Mouse (Mus musculus) erythroblast, embryonic 14.5 days (primary cell): ENCODE results near the gene Gm17657.

ENCODE experiments used
- GATA1 ChIP-seq: IDR thresholded peaks from 2 replicates; pipeline ENCODE4 v1.6.1; 2012; ENCODE audit warnings: low read length, inconsistent platforms, mixed read lengths
- TAL1 ChIP-seq: IDR thresholded peaks from 3 replicates; pipeline ENCODE4 v1.6.1; 2012; ENCODE audit warnings: low read length, inconsistent platforms, mixed read lengths

DNA sequence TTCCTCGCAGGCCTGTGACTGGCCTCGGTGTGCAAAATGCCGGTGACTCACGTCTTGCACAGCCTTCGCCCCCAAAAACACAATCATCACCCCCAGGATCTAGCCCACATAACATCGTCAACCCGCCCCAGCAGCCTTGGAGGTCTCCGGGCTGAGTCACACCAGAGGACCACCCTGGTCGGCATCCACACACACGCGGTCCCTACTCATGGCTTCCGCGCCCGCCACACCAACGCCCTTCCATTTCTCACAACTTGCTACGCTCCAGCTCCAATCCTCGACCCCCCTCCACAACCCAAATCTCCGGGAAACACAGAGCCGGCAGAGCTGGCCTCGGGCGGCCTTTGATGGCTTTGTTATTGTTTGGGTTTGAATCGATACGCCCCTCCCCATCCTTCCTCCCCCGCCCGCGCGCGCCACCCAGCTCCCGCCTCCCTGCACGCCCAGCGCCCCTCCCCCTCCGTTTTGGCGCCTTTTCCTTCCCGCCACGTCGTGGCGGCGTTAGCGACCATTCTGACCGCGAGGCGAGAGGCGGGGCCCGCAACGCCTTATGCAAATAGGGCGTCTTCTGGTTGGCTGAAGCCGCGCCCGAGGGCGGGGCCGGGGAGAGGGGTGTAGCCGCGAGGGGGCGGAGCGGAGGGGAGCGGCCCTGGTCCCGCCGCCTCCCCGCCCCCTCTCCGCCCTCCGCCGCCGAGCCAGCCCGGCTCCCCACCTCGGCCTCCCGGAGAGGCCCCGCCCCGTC, 59.3 kb downstream of the Gm17657 start:
- TF ChIP-seq GATA1 (no peak), TAL1 (no peak)
